Mouse (Mus musculus) ES-E14 (cell line): Measurements from ENCODE around the gene Terb1.

Experiments used
- CHD2 ChIP-seq: IDR thresholded peaks from 2 replicates; pipeline ENCODE4 v1.6.1; 2014; ENCODE audit warnings: mild to moderate bottlenecking, low read depth, low read length, inconsistent platforms
- MAFK ChIP-seq: IDR thresholded peaks from 2 replicates; pipeline ENCODE4 v1.6.1; 2014; ENCODE audit warnings: mild to moderate bottlenecking, low read depth, low read length, inconsistent platforms; ENCODE audit not compliant: insufficient read depth
- ZC3H11A ChIP-seq: IDR thresholded peaks from 2 replicates; pipeline ENCODE4 v1.6.1; 2012; ENCODE audit warnings: low read depth, mild to moderate bottlenecking, inconsistent platforms, low read length, borderline replicate concordance
- ZNF384 ChIP-seq: IDR thresholded peaks from 2 replicates; pipeline ENCODE4 v1.6.1; 2012; ENCODE audit warnings: low read depth, low read length, inconsistent platforms

DNA sequence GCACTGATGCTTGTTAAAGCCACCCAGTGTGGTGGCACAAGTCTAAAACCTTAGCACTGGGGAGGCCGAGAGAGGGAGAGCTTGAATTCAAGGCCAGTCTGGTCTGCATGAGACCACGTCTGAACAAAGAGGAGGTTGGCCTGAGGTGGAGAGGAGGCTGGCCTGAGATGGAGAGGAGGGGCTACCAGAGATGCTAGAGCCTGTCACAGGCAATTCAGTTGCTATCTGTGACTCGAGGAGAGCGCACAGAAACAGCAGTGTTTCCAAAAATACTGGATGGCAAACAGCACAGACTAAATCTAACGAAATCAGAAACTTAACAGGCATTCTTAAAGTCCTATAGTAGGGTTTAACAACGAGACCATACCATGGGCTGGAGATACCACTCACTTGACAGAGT is 64.5 kb downstream of the Terb1 start:
- no peak for TF ChIP-seq CHD2
- TF ChIP-seq ZNF384 = no peak
- no peak for TF ChIP-seq ZC3H11A
- no peak for TF ChIP-seq MAFK
